Mouse (Mus musculus): ENCODE data around the gene Lamp3.
"Not testable (repeated sequence)": the region's sequence is repeated elsewhere in the genome, so short reads cannot be mapped to it uniquely, and the experiment has no call there.

Gene Lamp3

GRCm38 (mm10) chr16:19706216-19706615 lies at the start of gene Lamp3:
Gene Lamp3, minus strand, starts transcription at chr16:19706375.
- no peak for DNase-seq (ENCODE audit: inconsistent age in 2 of 2, low spot score in 1 of 2)

- no peak for DNase-seq (ENCODE audit: inconsistent age in 2 of 2, low spot score in 1 of 2)
Observed at GRCm38 (mm10) chr16:19732896-19733295, 26.7 kb upstream of the Lamp3 start.

- DNase-seq (ENCODE audit: inconsistent age in 2 of 2, low spot score in 1 of 2): not testable (repeated sequence)
Observed at GRCm38 (mm10) chr16:19724139-19724538, 18.0 kb upstream of the Lamp3 start.

GRCm38 (mm10) chr16:19720959-19721358 lies 14.8 kb upstream of the Lamp3 start:
- no peak for DNase-seq (ENCODE audit: inconsistent age in 2 of 2, low spot score in 1 of 2)

GRCm38 (mm10) chr16:19707381-19707780 lies 1.2 kb upstream of the Lamp3 start:
- DNase-seq (ENCODE audit: inconsistent age in 2 of 2, low spot score in 1 of 2): no peak

GRCm38 (mm10) chr16:19699207-19699606 lies 7.0 kb downstream of the Lamp3 start:
- DNase-seq (ENCODE audit: inconsistent age in 2 of 2, low spot score in 1 of 2): no peak

- DNase-seq (ENCODE audit: inconsistent age in 2 of 2, low spot score in 1 of 2): no peak
Observed at GRCm38 (mm10) chr16:19670768-19671357, 35.3 kb downstream of the Lamp3 start.

GRCm38 (mm10) chr16:19666312-19666711 lies 39.9 kb downstream of the Lamp3 start:
- DNase-seq (ENCODE audit: inconsistent age in 2 of 2, low spot score in 1 of 2): peak in 1 of 2 experiments; percentile 19

- no peak for DNase-seq (ENCODE audit: inconsistent age in 2 of 2, low spot score in 1 of 2)
Observed at GRCm38 (mm10) chr16:19629816-19630215, 76.4 kb downstream of the Lamp3 start, which contains the start of gene Olfr171. Gene Olfr171, minus strand, starts transcription at chr16:19629916.

GRCm38 (mm10) chr16:19611782-19612181 lies 94.4 kb downstream of the Lamp3 start, which contains the start of gene Olfr170:
Gene Olfr170, minus strand, starts transcription at chr16:19611882.
- not testable (repeated sequence) for DNase-seq (ENCODE audit: inconsistent age in 2 of 2, low spot score in 1 of 2)
